Mouse (Mus musculus) heart, postnatal 0 days (tissue): ENCODE measurements around the gene Pxk.

Source experiments
- CTCF ChIP-seq: IDR thresholded peaks from 2 replicates; pipeline ENCODE4 v1.5.1; 2016; ENCODE audit warnings: antibody characterized with exemption, control low read depth, low read depth
- EP300 ChIP-seq: IDR thresholded peaks from 2 replicates; pipeline ENCODE4 v1.6.1; 2016; ENCODE audit warnings: antibody characterized with exemption, low read depth

- TF ChIP-seq CTCF (no peak), EP300 (no peak)
Observed at GRCm38 (mm10) chr14:8059938-8060337, 38.1 kb upstream of the Pxk start.
